8 mouse cellular contexts compared by ENCODE assay signal in genomic region chr3:34231593-34232328, GRCm38 (mm10).
DNase-seq lines count a peak whose midpoint lies in the region; ATAC-seq and TF ChIP-seq lines count a peak whose summit lies in the region.

No protein-coding gene starts in this region.

- no peaks in the 10 kb centered on the region for H3K27me3 ChIP-seq in intestine, postnatal 0 days (replicated peaks; ENCODE audit: control insufficient read depth, insufficient read depth, low read length)
- no peaks in the 10 kb centered on the region for H3K27me3 ChIP-seq in intestine, embryonic 15.5 days (replicated peaks)
- no peaks in the 10 kb centered on the region; the same call in 1 of the 2 replicates for H3K27me3 ChIP-seq in neural tube, embryonic 13.5 days

- ATAC-seq in intestine, postnatal 0 days: no peak
- no peak for ATAC-seq in intestine, embryonic 15.5 days
- peak; percentile 88; the same call in 1 of the 2 replicates for ATAC-seq in neural tube, embryonic 13.5 days (ENCODE audit: low read depth)
- no peak for ATAC-seq in megakaryocyte, adult 5-6 weeks (ENCODE audit: poor library complexity, severe bottlenecking)

- H3K9me3 ChIP-seq in intestine, postnatal 0 days (ENCODE audit: control insufficient read depth): no peaks in the 10 kb centered on the region
- no peaks in the 10 kb centered on the region for H3K9me3 ChIP-seq in intestine, embryonic 15.5 days
- H3K9me3 ChIP-seq in neural tube, embryonic 13.5 days: no peaks in the 10 kb centered on the region

- no peak overlapping the region for H3K4me2 ChIP-seq in intestine, postnatal 0 days (replicated peaks; ENCODE audit: low read depth)
- H3K4me2 ChIP-seq in intestine, embryonic 15.5 days (replicated peaks): no peak overlapping the region
- no peak overlapping the region for H3K4me2 ChIP-seq in neural tube, embryonic 13.5 days

- no peaks in the 10 kb centered on the region for H3K36me3 ChIP-seq in intestine, postnatal 0 days (ENCODE audit: control insufficient read depth, insufficient read depth)
- no peaks in the 10 kb centered on the region for H3K36me3 ChIP-seq in intestine, embryonic 15.5 days
- no peaks in the 10 kb centered on the region for H3K36me3 ChIP-seq in neural tube, embryonic 13.5 days

- WGBS in intestine, postnatal 0 days: 70% methylated on average over 9 of the region's 9 CpGs
- WGBS in intestine, embryonic 15.5 days: 69% methylated on average over 9 of the region's 9 CpGs
- 62% methylated on average over 9 of the region's 9 CpGs for WGBS in neural tube, embryonic 13.5 days

- peak; percentile 32 for DNase-seq in embryo, embryonic 9.5 days (ENCODE audit: extremely low spot score)
- peak; percentile 17 to 31 for DNase-seq in layer of hippocampus, adult 2 months (ENCODE audit: low spot score in 2 of 2)
- no peak for DNase-seq in thymus, postnatal 14 days
- no peak for DNase-seq in kidney, postnatal 36 days

- H3K27ac ChIP-seq in intestine, postnatal 0 days (ENCODE audit: low read depth, low read length): no peak overlapping the region
- H3K27ac ChIP-seq in intestine, embryonic 15.5 days: no peak overlapping the region
- H3K27ac ChIP-seq in layer of hippocampus, adult 2 months: peak overlapping the region; percentile 28
- no peak overlapping the region for H3K27ac ChIP-seq in neural tube, embryonic 13.5 days (replicated peaks)

- H3K4me1 ChIP-seq in intestine, postnatal 0 days (replicated peaks; ENCODE audit: control insufficient read depth, insufficient read depth, low read length): no peaks in the 10 kb centered on the region
- H3K4me1 ChIP-seq in intestine, embryonic 15.5 days (replicated peaks): no peaks in the 10 kb centered on the region
- peaks cover 12% of the 10 kb centered on the region for H3K4me1 ChIP-seq in neural tube, embryonic 13.5 days (replicated peaks)

- no peak overlapping the region for H3K4me3 ChIP-seq in intestine, postnatal 0 days (ENCODE audit: low read depth, low read length)
- H3K4me3 ChIP-seq in intestine, embryonic 15.5 days (replicated peaks): no peak overlapping the region
- peak overlapping the region; percentile 36 for H3K4me3 ChIP-seq in layer of hippocampus, adult 2 months
- no peak overlapping the region for H3K4me3 ChIP-seq in neural tube, embryonic 13.5 days

- peak; percentile 39 for TF ChIP-seq CTCF in intestine, postnatal 0 days (IDR thresholded peaks at IDR 0.05; ENCODE audit: low read depth)
- peak; percentile 74 for TF ChIP-seq CTCF in layer of hippocampus, adult 2 months (conservative IDR thresholded peaks at IDR 0.05)

- H3K9ac ChIP-seq in intestine, postnatal 0 days (ENCODE audit: low read depth, low read length): no peak overlapping the region
- no peak overlapping the region for H3K9ac ChIP-seq in intestine, embryonic 15.5 days
- H3K9ac ChIP-seq in neural tube, embryonic 13.5 days: no peak overlapping the region

Comparison
In these comparisons a context has a peak if more than half of its experiments do, and no peak if none do; other contexts are left out.
1. DNase-seq: peak in embryo, embryonic 9.5 days (single experiment) and layer of hippocampus, adult 2 months (2 of 2); none in thymus, postnatal 14 days (single experiment) and kidney, postnatal 36 days (0 of 2).